Mouse (Mus musculus) kidney, embryonic 16.5 days (tissue): Measurements from ENCODE around the gene 1700016D06Rik. TPM values are rescaled to one million over a fixed set of nuclear protein-coding genes. Genes with fewer than 3 reads are reported as not detected.

Experiments used
- ATAC-seq: fragments of 200-750 bp; cut with Nextera tagmentation; 2 replicates; pipeline ENCODE4 v1.8.0; 2017; ENCODE audit warnings: moderate TSS enrichment; ENCODE audit not compliant: low FRiP score, low TSS enrichment
- H3K27ac ChIP-seq: fragments of 300-500 bp; sonication (generic); 2 replicates; pipeline ENCODE4 v1.5.1; 2014; ENCODE audit warnings: low read length
- H3K27me3 ChIP-seq: fragments of 300-500 bp; sonication (generic); 2 replicates; pipeline ENCODE4 v1.6.1; 2014; ENCODE audit warnings: low read length, control low read depth, mixed read lengths; ENCODE audit not compliant: insufficient read depth
- H3K36me3 ChIP-seq: fragments of 300-500 bp; sonication (generic); 2 replicates; pipeline ENCODE4 v1.6.1; 2014; ENCODE audit warnings: low read length, control low read depth, mixed read lengths; ENCODE audit not compliant: insufficient read depth
- H3K4me1 ChIP-seq: fragments of 300-500 bp; sonication (generic); 2 replicates; pipeline ENCODE4 v1.6.1; 2014; ENCODE audit warnings: low read length, control low read depth, mixed read lengths; ENCODE audit not compliant: insufficient read depth
- H3K4me2 ChIP-seq: fragments of 300-500 bp; sonication (generic); replicated peaks from 2 replicates; pipeline ENCODE4 v1.6.1; 2014; ENCODE audit warnings: low read depth, low read length
- H3K4me3 ChIP-seq: fragments of 300-500 bp; sonication (generic); 2 replicates; pipeline ENCODE4 v1.5.1; 2014; ENCODE audit warnings: mild to moderate bottlenecking, low read length
- H3K9ac ChIP-seq: fragments of 300-500 bp; sonication (generic); replicated peaks from 2 replicates; pipeline ENCODE4 v1.6.1; 2014; ENCODE audit warnings: low read length
- H3K9me3 ChIP-seq: fragments of 300-500 bp; sonication (generic); 2 replicates; pipeline ENCODE4 v1.6.1; 2016; ENCODE audit warnings: low read length, control low read depth
- WGBS: fragments of 180-500 bp; shearing (Covaris S2); extraction: QIAGEN DNeasy Blood & Tissue Kit; methylation state at CpG from one replicate; pipeline ENCODE4 v1.1.7; 2014; 5-methylcytosine and 5-hydroxymethylcytosine counted together
- polyA plus RNA-seq: library from polyadenylated mRNA; unstranded; fragments of >200 nt; fragmentation: Nextera tagmentation; extraction: Ambion mirVana; gene quantifications from 2 replicates; pipeline ENCODE4 v1.2.1, GENCODE M21; 2015

Gene 1700016D06Rik
- polyA plus RNA-seq, 1 experiment from 2014 or later = not detected

- H3K4me2 ChIP-seq = no peak overlapping the region
- WGBS = 64% methylated on average over 12 of the region's 12 CpGs
- H3K4me3 ChIP-seq = no peak overlapping the region
- H3K9ac ChIP-seq = no peak overlapping the region
- H3K9me3 ChIP-seq = no peaks in the 10 kb centered on the region
- no peak overlapping the region for H3K27ac ChIP-seq
- ATAC-seq = peak; percentile 52; the same call in 1 of the 2 replicates
- no peaks in the 10 kb centered on the region for H3K36me3 ChIP-seq
- peaks cover 2% of the 10 kb centered on the region; the same call in 1 of the 2 replicates for H3K4me1 ChIP-seq
- no peaks in the 10 kb centered on the region for H3K27me3 ChIP-seq
These were observed 5.0 kb upstream of the 1700016D06Rik start for GRCm38 (mm10) chr8:11705818-11706217.

DNA sequence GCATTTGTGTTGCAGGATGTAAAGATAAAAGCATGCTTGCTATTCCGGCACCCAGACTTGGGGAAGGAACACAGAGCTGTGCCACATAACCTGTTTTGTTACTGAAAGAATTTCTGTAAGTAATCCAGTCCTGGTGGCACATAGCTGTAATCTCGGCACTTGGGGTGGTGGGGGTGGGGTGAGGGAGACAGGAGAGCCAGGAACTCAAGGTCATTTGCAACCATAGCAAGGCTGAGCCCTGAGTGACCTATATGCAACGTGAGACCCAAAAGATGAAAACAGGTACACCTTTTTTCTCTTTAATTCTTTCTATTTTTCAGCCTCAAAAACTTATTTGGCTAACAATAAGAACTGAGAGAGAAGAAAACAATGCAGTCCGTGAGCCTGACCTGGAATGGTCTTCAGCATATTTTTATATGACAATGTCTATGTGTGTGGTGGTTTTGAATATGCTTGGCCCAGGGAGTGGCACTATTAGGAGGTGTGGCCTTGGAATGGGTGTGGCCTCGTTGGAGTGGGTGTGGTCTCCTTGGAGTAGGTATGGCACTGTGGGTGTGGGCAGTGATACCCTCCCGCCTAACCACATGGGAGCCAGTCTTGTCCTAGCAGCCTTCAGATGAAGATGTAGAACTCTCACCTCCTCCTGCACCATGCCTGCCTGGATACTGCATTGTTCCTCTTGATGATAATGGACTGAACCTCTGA lies 4.0 kb upstream of the 1700016D06Rik start:
- H3K9me3 ChIP-seq = no peaks in the 10 kb centered on the region
- WGBS = 74% methylated on average over 6 of the region's 6 CpGs
- no peak overlapping the region for H3K4me3 ChIP-seq
- no peaks in the 10 kb centered on the region for H3K27me3 ChIP-seq
- H3K4me2 ChIP-seq = no peak overlapping the region
- H3K4me1 ChIP-seq = peaks cover 11% of the 10 kb centered on the region; the same call in 1 of the 2 replicates
- H3K36me3 ChIP-seq = no peaks in the 10 kb centered on the region
- no peak overlapping the region for H3K27ac ChIP-seq
- no peak for ATAC-seq
- no peak overlapping the region for H3K9ac ChIP-seq

- 79% methylated on average over 5 of the region's 5 CpGs for WGBS
- no peak overlapping the region for H3K4me2 ChIP-seq
- peaks cover 11% of the 10 kb centered on the region; the same call in 1 of the 2 replicates for H3K4me1 ChIP-seq
- no peak overlapping the region for H3K9ac ChIP-seq
- no peaks in the 10 kb centered on the region for H3K9me3 ChIP-seq
- H3K36me3 ChIP-seq = no peaks in the 10 kb centered on the region
- H3K27ac ChIP-seq = no peak overlapping the region
- no peak for ATAC-seq
- no peaks in the 10 kb centered on the region for H3K27me3 ChIP-seq
- H3K4me3 ChIP-seq = no peak overlapping the region
These were observed 2.9 kb upstream of the 1700016D06Rik start for GRCm38 (mm10) chr8:11703789-11704188.

DNA sequence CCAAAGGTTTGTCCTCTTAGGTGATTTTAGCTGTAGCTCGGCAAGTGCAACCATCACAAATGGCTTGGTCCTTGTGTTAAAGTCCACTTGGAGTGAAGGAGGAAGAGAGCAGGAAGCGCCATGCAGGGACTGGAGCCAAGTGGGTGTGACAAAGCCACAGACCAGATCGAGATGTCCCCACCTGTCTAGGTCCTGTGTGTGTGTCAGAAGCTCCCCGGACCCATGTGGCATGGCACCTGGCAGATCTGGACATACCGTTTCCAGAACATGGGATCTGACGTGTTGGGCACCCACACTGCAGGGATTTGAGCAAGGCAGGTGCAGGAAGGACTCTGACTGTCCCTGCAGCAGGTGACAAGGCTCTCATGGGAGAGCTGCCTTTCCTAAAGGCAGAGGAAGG lies 565 bp upstream of the 1700016D06Rik start:
- Histone ChIP-seq H3K9me3 (no peaks in the 10 kb centered on the region), H3K36me3 (no peaks in the 10 kb centered on the region), H3K9ac (no peak overlapping the region), H3K4me2 (no peak overlapping the region), H3K27ac (no peak overlapping the region), H3K27me3 (no peaks in the 10 kb centered on the region), H3K4me3 (no peak overlapping the region), H3K4me1 (peaks cover 11% of the 10 kb centered on the region; the same call in 1 of the 2 replicates)
- WGBS = 78% methylated on average over 6 of the region's 6 CpGs
- no peak for ATAC-seq

- Histone ChIP-seq H3K9me3 (no peaks in the 10 kb centered on the region), H3K36me3 (no peaks in the 10 kb centered on the region), H3K9ac (no peak overlapping the region), H3K4me3 (peak overlapping the region; percentile 23; the same call in 1 of the 2 replicates), H3K4me2 (peak overlapping the region; percentile 47), H3K4me1 (peaks cover 11% of the 10 kb centered on the region; the same call in 1 of the 2 replicates), H3K27me3 (no peaks in the 10 kb centered on the region), H3K27ac (no peak overlapping the region)
- WGBS = 31% methylated on average over 26 of the region's 26 CpGs
- peak; percentile 87 for ATAC-seq
These were observed 517 bp downstream of the 1700016D06Rik start for GRCm38 (mm10) chr8:11700060-11701032.

DNA sequence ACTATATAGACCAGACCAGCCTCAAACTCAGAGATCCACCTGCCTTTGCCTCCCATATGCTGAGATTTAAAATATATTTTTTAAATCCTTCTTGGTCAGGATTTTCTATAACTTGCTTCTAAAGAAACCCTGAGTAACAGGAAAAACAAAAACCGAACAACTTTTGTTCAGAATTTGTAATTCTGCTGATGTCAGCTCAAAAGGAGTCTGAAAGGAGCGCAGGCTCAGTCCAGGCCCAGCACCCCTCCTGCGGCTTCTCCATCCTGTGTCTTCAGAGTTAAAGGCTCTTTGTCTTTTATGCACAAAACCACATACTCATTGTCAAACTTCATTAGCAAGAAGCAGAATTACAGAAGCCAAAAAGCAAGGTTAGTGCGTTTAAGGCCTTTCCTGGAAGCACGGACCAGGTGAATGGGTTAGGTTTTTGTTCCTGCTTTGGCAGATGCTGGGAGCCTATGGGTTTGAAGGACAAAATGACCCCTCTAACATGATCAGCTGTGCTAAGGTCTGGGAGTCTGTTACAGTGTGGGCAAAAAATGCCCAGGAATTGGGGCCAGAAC lies 1.3 kb downstream of the 1700016D06Rik start:
- Histone ChIP-seq H3K9me3 (no peaks in the 10 kb centered on the region), H3K4me2 (no peak overlapping the region), H3K27me3 (no peaks in the 10 kb centered on the region), H3K4me3 (no peak overlapping the region), H3K9ac (no peak overlapping the region), H3K4me1 (peaks cover 11% of the 10 kb centered on the region; the same call in 1 of the 2 replicates), H3K36me3 (no peaks in the 10 kb centered on the region), H3K27ac (no peak overlapping the region)
- WGBS = 81% methylated on average over 5 of the region's 5 CpGs
- no peak for ATAC-seq

GRCm38 (mm10) chr8:11697467-11697866 lies 3.4 kb downstream of the 1700016D06Rik start:
- Histone ChIP-seq H3K27me3 (no peaks in the 10 kb centered on the region), H3K9me3 (no peaks in the 10 kb centered on the region), H3K4me3 (no peak overlapping the region), H3K36me3 (no peaks in the 10 kb centered on the region), H3K4me1 (peaks cover 11% of the 10 kb centered on the region; the same call in 1 of the 2 replicates), H3K27ac (no peak overlapping the region), H3K4me2 (no peak overlapping the region), H3K9ac (no peak overlapping the region)
- ATAC-seq = no peak
- WGBS = 81% methylated on average over 7 of the region's 7 CpGs

DNA sequence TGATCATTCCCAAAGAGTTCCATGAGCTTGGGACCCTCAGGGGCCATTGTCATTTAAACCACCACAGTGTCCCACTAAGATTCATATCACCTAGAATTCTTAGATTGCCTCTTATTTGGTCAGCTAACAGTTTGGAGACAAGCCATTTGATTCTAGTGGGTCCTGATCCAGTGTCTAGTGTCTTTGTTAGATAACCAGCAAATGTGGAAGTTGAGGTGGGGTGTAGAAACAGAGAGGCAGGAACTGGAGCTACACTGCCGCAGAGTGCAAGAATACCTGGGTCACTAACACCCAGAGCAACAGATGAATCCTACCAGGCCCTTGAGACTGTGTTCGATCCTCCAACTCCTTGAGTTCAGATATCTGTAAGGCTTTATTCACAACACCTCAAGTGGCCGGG lies 4.7 kb downstream of the 1700016D06Rik start:
- H3K36me3 ChIP-seq = no peaks in the 10 kb centered on the region
- no peaks in the 10 kb centered on the region for H3K9me3 ChIP-seq
- H3K27ac ChIP-seq = no peak overlapping the region
- H3K9ac ChIP-seq = no peak overlapping the region
- no peaks in the 10 kb centered on the region for H3K27me3 ChIP-seq
- peaks cover 11% of the 10 kb centered on the region; the same call in 1 of the 2 replicates for H3K4me1 ChIP-seq
- no peak overlapping the region for H3K4me2 ChIP-seq
- WGBS = 92% methylated on average over 3 of the region's 3 CpGs
- ATAC-seq = no peak
- H3K4me3 ChIP-seq = no peak overlapping the region

GRCm38 (mm10) chr8:11693972-11694371 lies 6.9 kb downstream of the 1700016D06Rik start:
- no peak overlapping the region for H3K9ac ChIP-seq
- 74% methylated on average over 5 of the region's 5 CpGs for WGBS
- no peak overlapping the region for H3K27ac ChIP-seq
- H3K36me3 ChIP-seq = no peaks in the 10 kb centered on the region
- ATAC-seq = no peak
- no peaks in the 10 kb centered on the region for H3K27me3 ChIP-seq
- no peak overlapping the region for H3K4me3 ChIP-seq
- no peaks in the 10 kb centered on the region for H3K4me1 ChIP-seq
- H3K4me2 ChIP-seq = no peak overlapping the region
- H3K9me3 ChIP-seq = no peaks in the 10 kb centered on the region
